Mouse (Mus musculus): Measurements from ENCODE around the gene A530032D15Rik. TPM values are rescaled to one million over a fixed set of nuclear protein-coding genes. Genes with fewer than 3 reads are reported as not detected.
"Not testable (repeated sequence)": the region's sequence is repeated elsewhere in the genome, so short reads cannot be mapped to it uniquely, and the experiment has no call there.

The A530032D15Rik gene
- polyA plus RNA-seq (2014; fragmentation: Nextera tagmentation; extraction: Ambion mirVana) = not detected in 2 replicates

DNA sequence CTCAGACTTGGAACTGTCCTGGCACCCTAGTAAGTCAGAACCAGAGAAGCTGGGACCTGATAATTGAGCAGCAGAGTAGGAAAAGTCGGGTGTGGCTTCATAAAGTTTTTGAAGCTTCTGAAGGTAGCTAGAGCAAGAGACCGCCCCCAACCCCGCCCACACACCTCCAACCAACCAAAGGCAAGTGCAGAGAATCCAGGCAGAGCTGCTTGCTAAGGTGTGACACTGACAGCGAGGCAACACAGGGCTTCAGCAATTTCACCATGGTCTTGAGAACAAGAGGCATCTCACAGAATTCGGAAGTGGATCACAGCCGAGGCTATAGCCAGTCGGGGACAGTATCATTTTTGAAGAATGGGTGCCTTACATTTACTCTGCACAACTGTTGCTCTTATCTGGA, at the start of gene A530032D15Rik:
TSS of gene A530032D15Rik (minus strand) at position 101 of the 400 bp plus-strand sequence.
- H3K27ac ChIP-seq (ENCODE audit: low read depth, low read length); H3K27me3 ChIP-seq (replicated peaks; ENCODE audit: control insufficient read depth, insufficient read depth, low read length); H3K4me2 ChIP-seq (ENCODE audit: low read length); ATAC-seq; H3K9me3 ChIP-seq (replicated peaks; ENCODE audit: control insufficient read depth, low read length); H3K9ac ChIP-seq (ENCODE audit: low read length); H3K36me3 ChIP-seq (ENCODE audit: control insufficient read depth, insufficient read depth, low read length); H3K4me1 ChIP-seq (ENCODE audit: control insufficient read depth, insufficient read depth, low read length); DNase-seq (ENCODE audit: low spot score); H3K4me3 ChIP-seq (ENCODE audit: low read depth, low read length): not testable (repeated sequence)
- WGBS = no CpG with 5 or more reads among the region's 7 CpGs

DNA sequence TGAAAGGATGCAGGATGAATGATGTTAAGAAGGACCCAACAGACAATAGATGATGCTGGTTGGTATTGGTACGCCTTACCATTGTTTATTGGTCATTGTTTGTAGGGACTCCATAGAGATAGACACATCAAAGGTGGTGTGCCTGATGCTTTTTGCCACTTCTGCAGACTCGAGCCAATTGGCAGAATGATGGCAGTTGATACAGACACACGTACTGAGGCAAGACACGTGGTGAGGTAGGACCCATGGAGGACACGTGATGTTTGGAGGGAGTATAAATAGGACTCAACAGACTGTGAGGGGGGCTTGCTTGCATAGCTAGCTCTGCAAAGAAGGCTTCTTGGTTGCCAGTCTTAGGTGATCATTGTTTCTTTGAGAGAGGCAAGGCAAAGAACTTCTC, 45.5 kb upstream of the A530032D15Rik start:
- not testable (repeated sequence) for H3K4me2 ChIP-seq (ENCODE audit: low read length); H3K4me3 ChIP-seq (ENCODE audit: low read depth, low read length); H3K9ac ChIP-seq (ENCODE audit: low read length); H3K27me3 ChIP-seq (replicated peaks; ENCODE audit: control insufficient read depth, insufficient read depth, low read length); H3K9me3 ChIP-seq (replicated peaks; ENCODE audit: control insufficient read depth, low read length); H3K36me3 ChIP-seq (ENCODE audit: control insufficient read depth, insufficient read depth, low read length); H3K4me1 ChIP-seq (ENCODE audit: control insufficient read depth, insufficient read depth, low read length); DNase-seq (ENCODE audit: low spot score); H3K27ac ChIP-seq (ENCODE audit: low read depth, low read length); ATAC-seq
- WGBS = 82% methylated on average over 4 of the region's 5 CpGs

DNA sequence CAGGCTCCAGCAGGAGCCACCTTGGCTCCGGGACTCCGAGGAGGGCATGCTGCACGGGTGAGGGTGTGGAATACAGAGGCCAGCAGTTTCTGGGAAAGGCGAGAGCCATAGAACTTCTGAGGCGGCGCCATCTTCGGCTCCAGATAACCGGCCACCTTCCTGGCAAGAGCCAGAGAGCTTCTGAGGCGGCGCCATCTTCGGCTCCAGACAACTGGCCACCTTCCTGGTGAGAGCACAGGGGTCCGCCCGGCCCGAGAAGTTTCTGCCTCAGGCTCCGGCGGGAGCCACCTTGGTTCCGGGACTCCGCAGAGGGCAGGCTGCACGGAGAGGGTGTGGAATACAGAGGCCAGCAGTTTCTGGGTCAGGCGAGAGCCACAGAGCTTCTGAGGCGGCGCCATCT, 24.0 kb upstream of the A530032D15Rik start:
- not testable (repeated sequence) for H3K4me3 ChIP-seq (ENCODE audit: low read depth, low read length); H3K4me1 ChIP-seq (ENCODE audit: control insufficient read depth, insufficient read depth, low read length); H3K9me3 ChIP-seq (replicated peaks; ENCODE audit: control insufficient read depth, low read length); H3K9ac ChIP-seq (ENCODE audit: low read length); ATAC-seq; H3K4me2 ChIP-seq (ENCODE audit: low read length); H3K27ac ChIP-seq (ENCODE audit: low read depth, low read length); H3K36me3 ChIP-seq (ENCODE audit: control insufficient read depth, insufficient read depth, low read length); H3K27me3 ChIP-seq (replicated peaks; ENCODE audit: control insufficient read depth, insufficient read depth, low read length); DNase-seq (ENCODE audit: low spot score)
- 91% methylated on average over 20 of the region's 22 CpGs for WGBS

DNA sequence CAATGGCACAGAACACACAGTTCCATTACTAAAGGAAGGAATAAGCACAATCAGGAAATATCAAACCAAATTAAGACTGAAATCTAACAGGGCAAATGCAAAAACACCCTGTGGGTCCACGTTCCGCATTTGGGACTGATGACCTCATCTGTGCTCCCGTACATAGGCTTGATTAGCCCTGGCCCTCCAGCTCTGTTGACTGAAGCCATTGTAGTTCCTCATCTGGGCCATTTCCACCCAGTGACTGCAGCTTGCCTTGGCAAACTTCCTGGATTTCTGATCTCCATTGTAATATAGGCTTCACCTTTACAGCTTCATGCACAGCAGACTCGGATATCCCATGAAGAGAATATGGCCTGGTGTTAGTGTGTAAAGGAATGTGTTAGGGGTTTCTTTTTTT, 12.2 kb upstream of the A530032D15Rik start:
- 90% methylated on average over 4 of the region's 4 CpGs for WGBS

DNA sequence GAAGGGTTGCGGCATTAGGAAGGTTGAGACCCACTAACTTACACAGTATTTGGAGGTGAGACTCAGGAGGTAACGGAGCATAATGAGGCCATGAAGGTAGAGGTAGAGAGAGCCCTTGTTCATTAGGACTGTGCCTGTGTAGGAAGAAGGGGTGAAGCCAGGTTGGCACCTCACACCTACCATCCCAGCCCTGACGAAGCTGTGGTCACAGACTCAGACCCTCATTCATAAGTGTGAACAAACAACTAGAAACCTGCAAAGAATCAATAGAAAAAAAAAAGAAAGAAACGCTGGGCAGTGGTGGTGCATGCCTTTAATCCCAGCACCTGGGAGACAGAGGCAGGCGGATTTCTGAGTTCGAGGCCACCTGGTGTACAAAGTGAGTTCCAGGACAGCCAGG, 8.7 kb upstream of the A530032D15Rik start:
- DNase-seq (ENCODE audit: low spot score); H3K4me2 ChIP-seq (ENCODE audit: low read length); H3K4me1 ChIP-seq (ENCODE audit: control insufficient read depth, insufficient read depth, low read length); H3K4me3 ChIP-seq (ENCODE audit: low read depth, low read length); H3K27me3 ChIP-seq (replicated peaks; ENCODE audit: control insufficient read depth, insufficient read depth, low read length); H3K27ac ChIP-seq (ENCODE audit: low read depth, low read length); H3K36me3 ChIP-seq (ENCODE audit: control insufficient read depth, insufficient read depth, low read length); H3K9ac ChIP-seq (ENCODE audit: low read length); ATAC-seq; H3K9me3 ChIP-seq (replicated peaks; ENCODE audit: control insufficient read depth, low read length): not testable (repeated sequence)
- 69% methylated on average over 5 of the region's 6 CpGs for WGBS

More for the DNA sequence above, 12.2 kb upstream of the A530032D15Rik start:
- DNase-seq (ENCODE audit: low spot score); H3K27ac ChIP-seq (ENCODE audit: low read depth, low read length); H3K9me3 ChIP-seq (replicated peaks; ENCODE audit: control insufficient read depth, low read length); H3K27me3 ChIP-seq (replicated peaks; ENCODE audit: control insufficient read depth, insufficient read depth, low read length); H3K4me2 ChIP-seq (ENCODE audit: low read length); H3K9ac ChIP-seq (ENCODE audit: low read length); H3K4me1 ChIP-seq (ENCODE audit: control insufficient read depth, insufficient read depth, low read length); H3K4me3 ChIP-seq (ENCODE audit: low read depth, low read length); H3K36me3 ChIP-seq (ENCODE audit: control insufficient read depth, insufficient read depth, low read length); ATAC-seq: not testable (repeated sequence)

DNA sequence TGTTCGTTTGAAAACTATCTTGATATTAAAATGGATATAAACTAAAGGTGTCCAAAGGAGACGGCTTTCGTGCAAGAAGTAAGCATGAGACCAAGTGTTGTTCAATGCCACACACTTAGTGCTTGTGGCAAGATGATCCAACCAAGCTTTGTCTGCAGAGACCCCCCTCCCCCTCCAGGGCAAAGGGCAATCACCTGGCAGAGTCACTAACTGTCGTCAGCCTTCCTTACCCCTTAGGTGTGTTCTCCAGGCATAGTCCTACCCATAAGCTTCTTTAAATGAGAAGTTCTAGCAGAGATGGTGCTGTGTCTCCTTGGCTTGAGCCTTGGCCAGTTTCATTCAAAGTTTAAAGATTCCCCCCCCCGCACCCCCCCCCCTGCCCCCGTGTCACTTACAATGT, 7.9 kb upstream of the A530032D15Rik start:
- not testable (repeated sequence) for ATAC-seq; H3K27ac ChIP-seq (ENCODE audit: low read depth, low read length); H3K9me3 ChIP-seq (replicated peaks; ENCODE audit: control insufficient read depth, low read length); H3K9ac ChIP-seq (ENCODE audit: low read length); H3K4me2 ChIP-seq (ENCODE audit: low read length); H3K4me3 ChIP-seq (ENCODE audit: low read depth, low read length); DNase-seq (ENCODE audit: low spot score); H3K27me3 ChIP-seq (replicated peaks; ENCODE audit: control insufficient read depth, insufficient read depth, low read length); H3K36me3 ChIP-seq (ENCODE audit: control insufficient read depth, insufficient read depth, low read length); H3K4me1 ChIP-seq (ENCODE audit: control insufficient read depth, insufficient read depth, low read length)
- WGBS = 72% methylated on average over 4 of the region's 6 CpGs

DNA sequence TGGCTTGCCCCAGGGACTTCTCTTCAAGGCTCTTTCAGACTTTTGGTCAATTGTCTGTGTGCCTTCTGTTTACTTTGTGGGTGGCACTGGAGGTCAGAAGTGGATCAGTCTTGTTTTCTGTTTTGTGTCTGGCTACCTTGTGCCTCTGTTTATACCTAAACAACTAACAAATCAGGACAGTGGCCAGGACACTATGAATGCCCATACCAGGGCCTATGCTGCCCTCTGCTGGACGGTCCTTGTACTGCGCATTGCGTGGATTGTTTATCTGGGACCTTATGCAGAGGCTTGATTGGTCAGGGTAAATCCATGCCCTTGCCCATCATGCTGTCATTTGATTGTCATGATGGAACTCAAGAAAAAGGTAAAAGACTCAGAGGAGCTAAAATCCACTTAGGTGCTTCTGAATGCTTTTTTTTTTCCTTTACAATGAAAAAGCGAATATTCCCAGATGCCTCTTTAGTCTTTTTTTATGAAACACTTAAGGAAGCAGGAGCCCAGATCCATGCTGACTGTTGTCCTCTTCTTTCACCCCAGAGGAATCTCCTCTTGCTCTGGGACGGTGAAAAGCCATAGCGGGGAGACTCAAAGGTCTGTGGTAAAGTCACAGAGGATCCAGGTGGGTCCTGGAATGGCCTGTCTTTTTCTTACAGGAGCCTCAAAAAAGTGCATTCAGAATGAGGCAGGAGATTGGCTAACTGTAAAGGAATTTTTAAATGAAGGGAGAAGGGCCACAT, 5.2 kb upstream of the A530032D15Rik start:
- not testable (repeated sequence) for H3K36me3 ChIP-seq (ENCODE audit: control insufficient read depth, insufficient read depth, low read length); H3K27ac ChIP-seq (ENCODE audit: low read depth, low read length); H3K4me3 ChIP-seq (ENCODE audit: low read depth, low read length); H3K9ac ChIP-seq (ENCODE audit: low read length); ATAC-seq; H3K9me3 ChIP-seq (replicated peaks; ENCODE audit: control insufficient read depth, low read length); H3K4me2 ChIP-seq (ENCODE audit: low read length); DNase-seq (ENCODE audit: low spot score); H3K27me3 ChIP-seq (replicated peaks; ENCODE audit: control insufficient read depth, insufficient read depth, low read length); H3K4me1 ChIP-seq (ENCODE audit: control insufficient read depth, insufficient read depth, low read length)
- 52% methylated on average over 6 of the region's 6 CpGs for WGBS

DNA sequence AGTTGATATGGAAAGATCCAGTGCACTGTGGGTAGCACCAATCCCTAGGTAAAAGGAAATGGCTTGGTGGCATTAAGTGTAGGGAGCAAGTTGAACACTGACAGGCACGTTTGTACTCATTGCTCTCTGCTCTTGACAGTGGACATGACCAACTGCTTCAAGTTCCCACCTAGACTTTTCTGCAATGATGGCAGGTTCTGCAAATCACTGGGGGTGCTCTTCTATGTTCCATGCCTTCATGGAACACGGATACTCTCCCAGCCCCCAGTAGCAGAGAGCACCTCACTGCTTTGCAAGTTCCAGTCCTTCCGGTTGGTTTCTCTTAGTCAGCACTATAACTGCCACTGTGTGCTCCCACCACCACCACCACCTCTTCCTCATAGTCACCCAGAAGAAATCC, 4.4 kb upstream of the A530032D15Rik start:
- H3K27me3 ChIP-seq (replicated peaks; ENCODE audit: control insufficient read depth, insufficient read depth, low read length); H3K36me3 ChIP-seq (ENCODE audit: control insufficient read depth, insufficient read depth, low read length); H3K9me3 ChIP-seq (replicated peaks; ENCODE audit: control insufficient read depth, low read length); H3K4me2 ChIP-seq (ENCODE audit: low read length); DNase-seq (ENCODE audit: low spot score); H3K27ac ChIP-seq (ENCODE audit: low read depth, low read length); H3K4me3 ChIP-seq (ENCODE audit: low read depth, low read length); ATAC-seq; H3K4me1 ChIP-seq (ENCODE audit: control insufficient read depth, insufficient read depth, low read length); H3K9ac ChIP-seq (ENCODE audit: low read length): not testable (repeated sequence)
- 81% methylated on average over 3 of the region's 3 CpGs for WGBS

DNA sequence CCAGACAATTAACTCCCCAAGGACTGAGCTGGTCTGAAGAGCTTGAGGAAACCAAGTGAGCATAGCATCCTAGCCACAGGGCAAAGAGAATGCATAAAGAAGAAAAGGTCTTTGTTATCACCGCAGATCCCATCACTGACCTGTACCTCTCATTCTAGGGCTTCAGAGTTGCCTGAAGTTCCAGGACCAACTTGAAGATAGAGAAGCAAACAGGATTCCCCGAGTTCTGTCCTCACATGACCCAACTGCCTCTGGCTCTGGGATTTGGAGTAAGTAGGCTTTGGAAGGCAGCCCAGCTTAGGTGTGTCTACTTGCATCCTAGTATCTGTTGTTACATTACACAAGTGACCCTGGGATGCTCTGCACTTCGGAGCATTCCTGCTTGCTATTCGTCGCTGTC, 3.2 kb upstream of the A530032D15Rik start:
- not testable (repeated sequence) for H3K27me3 ChIP-seq (replicated peaks; ENCODE audit: control insufficient read depth, insufficient read depth, low read length); H3K9ac ChIP-seq (ENCODE audit: low read length); ATAC-seq; H3K4me1 ChIP-seq (ENCODE audit: control insufficient read depth, insufficient read depth, low read length); H3K9me3 ChIP-seq (replicated peaks; ENCODE audit: control insufficient read depth, low read length); H3K27ac ChIP-seq (ENCODE audit: low read depth, low read length); H3K36me3 ChIP-seq (ENCODE audit: control insufficient read depth, insufficient read depth, low read length); H3K4me2 ChIP-seq (ENCODE audit: low read length); DNase-seq (ENCODE audit: low spot score); H3K4me3 ChIP-seq (ENCODE audit: low read depth, low read length)
- 79% methylated on average over 2 of the region's 5 CpGs for WGBS

Measured in forebrain, embryonic 14.5 days (tissue).